Mouse (Mus musculus) granulocyte monocyte progenitor cell, adult 5-6 weeks (primary cell): ENCODE data around the gene Grem2. TPM values are rescaled to one million over a fixed set of nuclear protein-coding genes. Genes with fewer than 3 reads are reported as not detected.

ENCODE experiments used
- ATAC-seq: replicated peaks from 2 replicates; pipeline ENCODE4 v1.8.0; 2016; ENCODE audit warnings: mild to moderate bottlenecking, moderate TSS enrichment, inconsistent platforms; ENCODE audit not compliant: poor library complexity, severe bottlenecking
- total RNA-seq, 2 experiments: library from RNA; stranded (forward) in 1 of 2; stranded (reverse) in 1 of 2; fragments of 200-712, 200-1000 nt in 1 of 2; fragments of >200 nt in 1 of 2; fragmentation: Nextera tagmentation in 1 of 2; gene quantifications; 2 replicates each; pipeline ENCODE4 v1.2.3; 2014 to 2017

Gene Grem2
- total RNA-seq, 2 experiments from 2014 or later, result not detected

GRCm38 (mm10) chr1:174811846-174812245, 109.8 kb downstream of the Grem2 start:
- no peak for ATAC-seq

GRCm38 (mm10) chr1:174788617-174789016, 133.0 kb downstream of the Grem2 start:
- ATAC-seq, result no peak
